Mouse (Mus musculus): Measurements from ENCODE around the gene Rangap1. TPM values are rescaled to one million over a fixed set of nuclear protein-coding genes. Genes with fewer than 3 reads are reported as not detected.
"Not testable (repeated sequence)": the region's sequence is repeated elsewhere in the genome, so short reads cannot be mapped to it uniquely, and the experiment has no call there.

The Rangap1 gene
- polyA plus RNA-seq, 1 experiment from 2014 or later = 123 TPM

- Histone ChIP-seq H3K27ac (no peak overlapping the region), H3K4me2 (replicated peaks) (no peak overlapping the region), H3K4me3 (no peak overlapping the region), H3K27me3 (no peaks in the 10 kb centered on the region), H3K9ac (no peak overlapping the region), H3K9me3 (no peaks in the 10 kb centered on the region), H3K4me1 (no peaks in the 10 kb centered on the region), H3K36me3 (peaks cover 28% of the 10 kb centered on the region)
- 92% methylated on average over 9 of the region's 9 CpGs for WGBS
- ATAC-seq (ENCODE audit: insufficient number of reproducible peaks, insufficient read depth, low FRiP score, low TSS enrichment) = no peak
Observed at GRCm38 (mm10) chr15:81765651-81766050, 20.3 kb upstream of the Rangap1 start.

DNA sequence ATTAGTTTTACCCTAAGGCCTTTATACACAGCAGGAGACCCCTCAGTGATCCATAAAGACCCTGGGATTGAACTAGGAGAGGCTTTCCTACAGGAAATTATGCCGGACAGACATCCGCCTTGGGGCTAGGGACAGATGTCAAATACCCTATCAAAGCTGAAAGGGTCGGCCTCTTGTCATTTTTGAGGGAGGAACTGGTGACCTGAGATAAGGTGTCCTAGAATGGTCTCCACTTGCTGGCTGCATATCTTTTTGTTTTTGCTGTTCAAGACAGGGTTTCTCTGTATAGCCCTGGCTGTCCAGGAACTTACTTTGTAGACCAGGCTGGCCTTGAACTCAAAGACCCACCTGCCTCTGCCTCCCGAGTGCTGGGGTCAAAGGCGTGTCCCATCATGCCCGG, 19.2 kb upstream of the Rangap1 start:
- no peaks in the 10 kb centered on the region for H3K4me1 ChIP-seq
- H3K27ac ChIP-seq = no peak overlapping the region
- no peak overlapping the region for H3K9ac ChIP-seq
- ATAC-seq (ENCODE audit: insufficient number of reproducible peaks, insufficient read depth, low FRiP score, low TSS enrichment) = no peak
- H3K36me3 ChIP-seq = peaks cover 18% of the 10 kb centered on the region
- H3K4me3 ChIP-seq = no peak overlapping the region
- no peaks in the 10 kb centered on the region for H3K27me3 ChIP-seq
- no peak overlapping the region for H3K4me2 ChIP-seq (replicated peaks)
- WGBS = 86% methylated on average over 6 of the region's 6 CpGs
- no peaks in the 10 kb centered on the region for H3K9me3 ChIP-seq

DNA sequence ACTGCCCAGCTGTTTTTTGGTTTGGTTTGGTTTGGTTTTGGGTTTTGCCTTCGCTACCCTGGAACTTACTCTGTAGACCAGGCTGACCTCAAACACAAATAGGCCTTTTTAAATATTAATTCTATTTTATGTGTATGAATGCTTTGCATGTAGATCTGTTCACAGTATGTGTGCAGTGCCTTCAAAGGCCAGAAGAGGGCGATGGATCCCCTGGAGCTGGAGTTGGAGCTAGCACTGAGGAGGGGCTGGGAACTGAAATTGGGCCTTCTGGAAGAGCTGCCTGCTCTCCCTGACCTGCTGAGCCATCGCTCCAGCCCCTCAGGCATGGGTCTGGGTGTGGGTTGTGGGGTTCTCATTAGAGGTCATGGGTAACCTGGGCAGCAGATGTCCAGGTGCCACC, 16.6 kb upstream of the Rangap1 start:
- ATAC-seq (ENCODE audit: insufficient number of reproducible peaks, insufficient read depth, low FRiP score, low TSS enrichment) = no peak

GRCm38 (mm10) chr15:81761381-81761780, 16.1 kb upstream of the Rangap1 start:
- H3K9ac ChIP-seq = no peak overlapping the region
- no peaks in the 10 kb centered on the region for H3K9me3 ChIP-seq
- no peak overlapping the region for H3K27ac ChIP-seq
- H3K36me3 ChIP-seq = no peaks in the 10 kb centered on the region
- H3K27me3 ChIP-seq = no peaks in the 10 kb centered on the region
- ATAC-seq (ENCODE audit: insufficient number of reproducible peaks, insufficient read depth, low FRiP score, low TSS enrichment) = no peak
- no peak overlapping the region for H3K4me2 ChIP-seq (replicated peaks)
- WGBS = 49% methylated on average over 7 of the region's 7 CpGs
- no peak overlapping the region for H3K4me3 ChIP-seq
- H3K4me1 ChIP-seq = no peaks in the 10 kb centered on the region

More for the DNA sequence above, 16.6 kb upstream of the Rangap1 start:
- no peak overlapping the region for H3K9ac ChIP-seq
- no peaks in the 10 kb centered on the region for H3K27me3 ChIP-seq
- H3K4me3 ChIP-seq = no peak overlapping the region
- H3K9me3 ChIP-seq = no peaks in the 10 kb centered on the region
- H3K4me2 ChIP-seq (replicated peaks) = no peak overlapping the region
- no peaks in the 10 kb centered on the region for H3K4me1 ChIP-seq
- H3K36me3 ChIP-seq = no peaks in the 10 kb centered on the region
- no peak overlapping the region for H3K27ac ChIP-seq
- WGBS = 89% methylated on average over 3 of the region's 3 CpGs

DNA sequence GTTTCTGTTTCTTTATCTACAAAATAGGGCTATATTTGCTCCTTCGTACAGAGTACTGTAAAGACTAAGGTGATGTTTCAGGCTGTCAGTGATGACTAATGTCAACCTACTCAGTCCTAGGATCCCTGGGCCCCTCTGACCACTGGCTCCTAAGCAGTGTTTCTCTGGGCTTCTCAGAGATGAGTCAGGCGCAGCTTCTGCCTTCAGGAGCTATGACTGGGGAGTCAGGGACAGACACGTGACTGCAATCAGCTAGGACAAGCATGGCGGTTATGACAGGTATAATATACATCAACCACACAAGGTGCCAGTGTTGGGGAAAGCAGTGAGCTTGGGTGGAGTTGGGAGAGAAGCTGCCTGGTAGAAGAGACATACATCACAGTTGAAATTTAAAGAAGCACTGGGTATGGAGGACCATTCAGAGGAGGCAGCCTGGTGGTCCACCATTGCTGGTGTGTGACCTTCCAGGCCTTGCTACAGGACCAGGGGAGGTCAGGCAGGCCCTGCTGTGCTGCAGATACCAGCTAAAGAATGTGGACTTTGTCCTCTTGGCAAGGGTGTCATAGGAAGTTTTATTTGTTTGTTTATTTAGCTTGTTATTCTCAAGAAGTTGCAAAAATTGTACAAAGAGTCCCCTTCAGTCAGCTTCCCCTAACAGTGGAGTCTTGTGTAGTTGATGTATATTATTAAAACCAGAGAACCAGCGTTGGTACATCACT, 15.2 kb upstream of the Rangap1 start:
- no peaks in the 10 kb centered on the region for H3K4me1 ChIP-seq
- no peak for ATAC-seq (ENCODE audit: insufficient number of reproducible peaks, insufficient read depth, low FRiP score, low TSS enrichment)
- H3K27me3 ChIP-seq = no peaks in the 10 kb centered on the region
- H3K4me3 ChIP-seq = no peak overlapping the region
- H3K9ac ChIP-seq = no peak overlapping the region
- 88% methylated on average over 5 of the region's 5 CpGs for WGBS
- H3K36me3 ChIP-seq = peaks cover 5% of the 10 kb centered on the region; the same call in 1 of the 2 replicates
- no peaks in the 10 kb centered on the region for H3K9me3 ChIP-seq
- no peak overlapping the region for H3K27ac ChIP-seq
- H3K4me2 ChIP-seq (replicated peaks) = no peak overlapping the region

- Histone ChIP-seq H3K27me3 (no peaks in the 10 kb centered on the region), H3K4me1 (no peaks in the 10 kb centered on the region), H3K4me3 (no peak overlapping the region), H3K9me3 (no peaks in the 10 kb centered on the region), H3K27ac (no peak overlapping the region), H3K4me2 (replicated peaks) (no peak overlapping the region), H3K36me3 (peaks cover 13% of the 10 kb centered on the region; the same call in 1 of the 2 replicates), H3K9ac (no peak overlapping the region)
- no peak for ATAC-seq (ENCODE audit: insufficient number of reproducible peaks, insufficient read depth, low FRiP score, low TSS enrichment)
- 93% methylated on average over 3 of the region's 3 CpGs for WGBS
Observed at GRCm38 (mm10) chr15:81759542-81759941, 14.2 kb upstream of the Rangap1 start.

GRCm38 (mm10) chr15:81758701-81759100, 13.4 kb upstream of the Rangap1 start:
- no peak overlapping the region for H3K4me3 ChIP-seq
- ATAC-seq (ENCODE audit: insufficient number of reproducible peaks, insufficient read depth, low FRiP score, low TSS enrichment) = no peak
- no peaks in the 10 kb centered on the region for H3K4me1 ChIP-seq
- H3K9me3 ChIP-seq = no peaks in the 10 kb centered on the region
- H3K27me3 ChIP-seq = no peaks in the 10 kb centered on the region
- H3K4me2 ChIP-seq (replicated peaks) = no peak overlapping the region
- H3K27ac ChIP-seq = no peak overlapping the region
- no peak overlapping the region for H3K9ac ChIP-seq
- WGBS = 92% methylated on average over 5 of the region's 5 CpGs
- H3K36me3 ChIP-seq = peaks cover 13% of the 10 kb centered on the region; the same call in 1 of the 2 replicates

DNA sequence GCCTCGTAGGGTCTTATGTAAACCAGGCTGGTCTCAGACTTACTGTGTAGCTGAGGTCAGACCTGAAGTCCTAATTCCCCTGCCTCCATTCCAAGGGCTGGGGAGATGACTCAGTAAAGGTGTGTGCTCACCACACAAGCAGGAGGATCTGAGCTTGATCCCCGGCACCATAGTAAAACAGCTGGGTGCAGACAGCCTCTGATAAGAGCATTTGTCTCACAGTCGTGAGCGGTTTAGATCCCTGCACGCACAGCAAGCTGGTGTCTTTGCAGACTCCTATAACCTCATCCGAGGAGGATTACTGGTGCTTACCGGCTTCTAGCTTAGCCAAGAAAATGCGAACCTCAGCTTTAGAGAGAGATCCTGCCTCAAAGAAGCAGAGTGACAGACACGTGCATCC, 8.3 kb upstream of the Rangap1 start:
- Histone ChIP-seq H3K4me2 (replicated peaks) (no peak overlapping the region), H3K27ac (no peak overlapping the region), H3K9me3 (no peaks in the 10 kb centered on the region), H3K4me1 (no peaks in the 10 kb centered on the region), H3K4me3 (no peak overlapping the region), H3K27me3 (no peaks in the 10 kb centered on the region), H3K36me3 (peaks cover 19% of the 10 kb centered on the region; the same call in 1 of the 2 replicates), H3K9ac (no peak overlapping the region)
- ATAC-seq (ENCODE audit: insufficient number of reproducible peaks, insufficient read depth, low FRiP score, low TSS enrichment) = no peak
- 95% methylated on average over 9 of the region's 9 CpGs for WGBS

GRCm38 (mm10) chr15:81749742-81750141, 4.4 kb upstream of the Rangap1 start:
- Histone ChIP-seq H3K4me2 (replicated peaks) (no peak overlapping the region), H3K9ac (no peak overlapping the region), H3K27me3 (no peaks in the 10 kb centered on the region), H3K4me1 (peaks cover 4% of the 10 kb centered on the region), H3K27ac (no peak overlapping the region), H3K36me3 (0 out of 2 replicates have a peak, but pooled peaks cover 6% of the 10 kb centered on the region), H3K9me3 (no peaks in the 10 kb centered on the region), H3K4me3 (no peak overlapping the region)
- no peak for ATAC-seq (ENCODE audit: insufficient number of reproducible peaks, insufficient read depth, low FRiP score, low TSS enrichment)
- WGBS = 53% methylated on average over 14 of the region's 14 CpGs

DNA sequence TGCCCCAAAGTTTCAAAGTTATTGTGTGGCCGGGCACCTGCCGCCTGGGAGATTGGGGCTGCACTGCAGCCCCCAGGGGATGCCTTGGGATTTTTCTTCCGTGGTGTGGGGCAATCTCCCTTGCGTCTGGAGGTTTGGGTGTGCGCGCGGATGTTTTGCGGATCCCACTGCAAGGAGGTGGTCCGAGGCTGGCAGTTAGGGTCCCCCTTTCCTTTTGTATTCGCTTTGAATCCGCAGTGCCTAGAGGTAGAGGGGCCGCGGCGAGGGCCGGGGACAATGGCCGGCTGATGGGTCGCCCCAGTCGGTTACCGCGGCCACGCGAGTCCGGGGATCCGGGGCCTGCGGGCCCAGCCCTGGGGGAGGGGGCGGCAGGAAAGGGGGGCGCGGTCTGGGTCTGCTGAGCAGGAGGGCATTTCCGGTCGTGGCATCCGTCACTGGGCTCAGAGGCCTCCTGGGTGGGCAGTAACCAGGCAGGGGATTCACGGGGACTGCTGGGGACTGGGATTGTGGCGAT, 328 bp upstream of the Rangap1 start:
- 2% methylated on average over 32 of the region's 33 CpGs for WGBS
- 0 out of 2 replicates have a peak, but pooled peaks cover 3% of the 10 kb centered on the region for H3K27me3 ChIP-seq

DNA sequence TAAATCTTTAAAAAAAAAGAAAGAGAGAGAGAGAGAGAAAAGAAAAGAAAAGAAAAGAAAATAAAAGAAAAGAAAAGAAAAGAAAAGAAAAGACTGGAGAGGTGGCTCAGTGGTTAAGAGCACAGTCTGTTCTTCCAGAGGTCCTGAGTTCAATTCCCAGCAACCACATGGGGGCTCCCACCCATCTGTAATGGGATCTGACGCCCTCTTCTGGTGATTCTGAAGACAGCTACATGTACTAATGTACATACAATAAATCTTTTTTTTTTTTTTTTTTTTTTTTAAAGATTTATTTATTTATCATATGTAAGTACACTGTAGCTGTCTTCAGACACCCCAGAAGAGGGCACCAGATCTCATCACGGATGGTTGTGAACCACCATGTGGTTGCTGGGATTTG, 3.0 kb downstream of the Rangap1 start:
- WGBS = 29% methylated on average over 2 of the region's 2 CpGs
- not testable (repeated sequence) for H3K36me3 ChIP-seq; ATAC-seq (ENCODE audit: insufficient number of reproducible peaks, insufficient read depth, low FRiP score, low TSS enrichment); H3K4me2 ChIP-seq (replicated peaks); H3K9me3 ChIP-seq; H3K27me3 ChIP-seq; H3K27ac ChIP-seq; H3K4me3 ChIP-seq; H3K9ac ChIP-seq
- peaks cover 11% of the 10 kb centered on the region for H3K4me1 ChIP-seq

More for the DNA sequence above, 328 bp upstream of the Rangap1 start:
- peaks cover 11% of the 10 kb centered on the region for H3K4me1 ChIP-seq
- peak; percentile 65 for ATAC-seq (ENCODE audit: insufficient number of reproducible peaks, insufficient read depth, low FRiP score, low TSS enrichment)
- H3K4me2 ChIP-seq (replicated peaks) = peak overlapping the region; percentile 75
- peak overlapping the region; percentile 94 for H3K27ac ChIP-seq
- H3K9ac ChIP-seq = peak overlapping the region; percentile 94
- H3K4me3 ChIP-seq = peak overlapping the region; percentile 75
- H3K9me3 ChIP-seq = no peaks in the 10 kb centered on the region
- H3K36me3 ChIP-seq = no peaks in the 10 kb centered on the region

DNA sequence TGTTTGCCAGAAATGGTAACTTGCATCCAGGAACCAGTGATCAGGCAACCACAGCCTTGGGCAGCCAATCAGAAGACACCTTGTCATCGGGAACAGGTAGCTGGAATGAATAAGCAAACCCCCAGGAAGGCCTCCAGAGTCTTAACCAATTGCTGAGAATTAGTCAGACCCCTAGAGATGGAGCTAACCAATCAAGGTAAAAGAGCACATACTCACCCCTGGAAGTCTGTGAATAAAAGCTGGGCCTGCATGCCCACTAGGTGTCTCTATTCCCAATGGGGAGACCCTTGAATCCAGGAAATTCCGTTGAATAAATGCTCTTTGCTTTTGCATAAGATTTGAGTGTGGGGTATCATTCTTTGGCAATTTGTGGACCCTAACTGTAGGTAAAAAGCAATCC, 5.4 kb downstream of the Rangap1 start:
- no peaks in the 10 kb centered on the region for H3K36me3 ChIP-seq
- no peak for ATAC-seq (ENCODE audit: insufficient number of reproducible peaks, insufficient read depth, low FRiP score, low TSS enrichment)
- H3K4me1 ChIP-seq = peaks cover 7% of the 10 kb centered on the region
- H3K9ac ChIP-seq = no peak overlapping the region
- H3K4me3 ChIP-seq = no peak overlapping the region
- H3K27ac ChIP-seq = no peak overlapping the region
- H3K9me3 ChIP-seq = no peaks in the 10 kb centered on the region
- 6% methylated on average over 2 of the region's 2 CpGs for WGBS
- H3K27me3 ChIP-seq = 0 out of 2 replicates have a peak, but pooled peaks cover 3% of the 10 kb centered on the region
- H3K4me2 ChIP-seq (replicated peaks) = no peak overlapping the region

Data from embryonic facial prominence, embryonic 12.5 days (tissue).